Mouse (Mus musculus) gastrocnemius, postnatal 36 days (tissue): Measurements from ENCODE around the gene Tmem217. TPM values are rescaled to one million over a fixed set of nuclear protein-coding genes. Genes with fewer than 3 reads are reported as not detected.

Experiments
- DNase-seq, 2 experiments: peaks; one replicate each; pipeline ENCODE4 v3.0.0; 2022
- intact Hi-C: fragments of 180-260 bp; cut with DNase I; formaldehyde crosslinking; loops from one replicate; pipeline ENCODE4 v1.15.1; 2025
- long read RNA-seq, 2 experiments: library from polyadenylated mRNA; stranded (forward); transcript quantifications; one replicate each; pipeline ENCODE4 v2.0.0; 2021
- total RNA-seq, 2 experiments: library from RNA; stranded (reverse); gene quantifications; 2 replicates each; pipeline ENCODE4 v1.2.3; 2021

Gene Tmem217
- total RNA-seq = not detected
- long read RNA-seq, experiment 1 = 0 reads
- long read RNA-seq, experiment 2 = 0 reads

DNA sequence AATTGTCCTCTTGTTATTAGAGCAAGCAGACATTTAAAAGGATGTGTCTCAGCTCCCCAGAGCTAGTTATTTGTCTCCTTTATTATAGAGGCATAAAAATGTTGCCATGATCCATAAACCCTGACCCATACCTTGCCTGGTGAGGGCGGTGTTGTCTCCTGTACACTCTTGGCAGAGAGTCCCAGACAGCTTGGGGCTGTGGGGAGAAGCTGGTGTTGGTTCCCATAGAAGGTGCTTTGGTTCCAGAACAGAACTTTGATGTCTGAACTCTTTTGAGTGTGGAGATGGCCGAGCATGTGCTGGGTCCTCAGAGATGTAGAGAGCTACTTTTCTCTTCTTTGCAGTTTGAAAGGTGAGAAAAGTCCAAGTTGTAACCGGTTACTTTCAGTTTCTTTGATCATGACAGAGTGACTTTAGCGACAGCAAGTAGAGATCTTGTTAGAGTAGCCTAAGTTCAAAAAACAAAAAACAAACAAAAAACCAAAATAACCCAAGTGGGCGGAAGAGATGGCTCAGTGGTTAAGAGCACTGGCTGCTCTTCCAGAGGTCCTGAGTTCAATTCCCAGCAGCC lies at the start of gene Tmem217:
Gene Tmem217, minus strand, starts transcription at position 224 of the 571 bp plus-strand sequence.
- DNase-seq = no peak

DNA sequence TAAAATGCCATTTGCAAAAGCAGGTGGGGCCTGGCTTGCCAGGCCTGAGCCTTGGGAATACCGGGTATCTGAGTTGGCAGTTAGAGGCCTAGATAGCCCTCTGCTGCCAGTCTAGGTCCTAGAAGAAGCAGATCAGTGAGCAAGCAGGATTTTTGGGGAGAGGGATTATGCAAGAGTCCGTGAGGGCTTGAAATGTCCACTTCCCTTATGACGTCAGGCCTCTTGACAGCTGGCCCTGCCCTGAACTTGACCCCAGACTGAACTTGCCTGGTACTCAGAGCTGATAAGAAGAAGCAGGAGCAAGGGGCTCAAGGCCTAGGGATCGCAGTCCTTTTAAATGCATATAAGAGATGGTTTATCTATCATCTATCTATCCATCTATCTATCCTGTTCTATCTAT lies 49.2 kb upstream of the Tmem217 start:
- no peak for DNase-seq
- intact Hi-C loops = loop anchor here (5.0 kb wide), 1 partner anchor 171 kb away; no protein-coding TSS in a partner anchor

More for the DNA sequence above, at the start of gene Tmem217:
- intact Hi-C loops = no loop called here

GRCm38 (mm10) chr17:29599537-29599936 lies 47.4 kb upstream of the Tmem217 start:
- intact Hi-C loops = no loop called here
- DNase-seq = no peak

- intact Hi-C loops = no loop called here
- no peak for DNase-seq
These were observed 46.9 kb upstream of the Tmem217 start for GRCm38 (mm10) chr17:29599051-29599450.

DNA sequence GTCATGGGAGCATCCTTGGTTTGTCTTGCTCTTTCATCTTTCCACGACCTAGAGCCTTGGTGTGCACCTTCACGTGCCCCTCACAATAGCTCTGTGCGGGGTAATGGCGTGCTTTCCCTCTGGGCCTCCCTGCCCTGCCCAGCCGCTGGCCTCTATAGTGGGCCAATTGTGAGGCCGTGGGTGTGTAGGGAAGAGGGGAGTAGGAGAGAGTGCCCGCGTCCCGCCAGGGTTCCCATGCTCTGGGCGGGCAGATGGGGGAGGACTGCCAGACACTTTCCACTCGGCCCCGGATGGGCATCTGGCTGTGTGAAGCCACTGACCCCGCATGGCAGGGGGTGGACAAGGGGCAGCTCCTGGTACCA lies 44.6 kb upstream of the Tmem217 start:
- intact Hi-C loops = no loop called here
- no peak for DNase-seq

DNA sequence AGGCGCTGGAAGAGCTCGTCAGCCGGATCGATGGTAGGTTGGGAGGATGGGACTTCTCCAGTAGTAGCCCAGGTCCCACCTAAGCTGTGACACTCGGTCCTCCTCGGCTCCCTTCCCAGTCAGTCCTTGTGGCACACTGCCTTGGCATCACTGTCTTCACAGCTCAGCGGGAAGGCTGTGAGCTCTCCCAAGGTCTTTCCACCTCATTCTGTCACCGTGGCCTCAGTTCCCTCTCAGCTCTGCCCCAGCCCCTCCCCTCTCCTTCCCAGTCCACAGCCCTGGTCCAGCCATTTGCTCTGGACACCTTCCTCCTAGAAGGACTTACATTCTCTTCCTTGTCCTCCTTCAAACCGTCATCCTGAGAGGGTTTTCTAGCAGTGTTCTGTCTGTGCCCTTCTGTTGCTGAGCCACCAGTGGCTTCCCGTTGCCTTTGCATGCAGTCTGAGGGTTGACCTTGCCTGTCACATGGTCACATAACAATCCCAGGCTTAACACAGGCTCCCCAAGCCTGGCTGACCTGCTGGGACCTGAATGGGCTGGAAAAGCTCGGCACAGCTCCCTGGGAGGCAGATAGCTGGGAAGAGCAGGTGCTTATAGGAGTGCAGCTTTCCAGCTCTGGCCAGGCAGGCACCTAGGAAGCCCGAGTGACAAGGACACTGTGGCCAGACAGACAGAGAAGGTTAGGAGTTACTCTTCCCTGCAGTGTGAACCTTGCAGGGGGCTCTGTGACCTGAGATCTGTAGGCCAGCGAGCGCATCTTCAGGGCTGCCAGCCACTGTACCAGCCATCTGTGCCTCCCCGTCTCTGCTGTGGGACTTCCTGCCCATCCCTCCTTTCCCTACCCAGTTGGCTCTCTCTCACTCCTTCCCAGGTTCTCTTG lies 43.9 kb upstream of the Tmem217 start:
- DNase-seq = no peak
- intact Hi-C loops = no loop called here

DNA sequence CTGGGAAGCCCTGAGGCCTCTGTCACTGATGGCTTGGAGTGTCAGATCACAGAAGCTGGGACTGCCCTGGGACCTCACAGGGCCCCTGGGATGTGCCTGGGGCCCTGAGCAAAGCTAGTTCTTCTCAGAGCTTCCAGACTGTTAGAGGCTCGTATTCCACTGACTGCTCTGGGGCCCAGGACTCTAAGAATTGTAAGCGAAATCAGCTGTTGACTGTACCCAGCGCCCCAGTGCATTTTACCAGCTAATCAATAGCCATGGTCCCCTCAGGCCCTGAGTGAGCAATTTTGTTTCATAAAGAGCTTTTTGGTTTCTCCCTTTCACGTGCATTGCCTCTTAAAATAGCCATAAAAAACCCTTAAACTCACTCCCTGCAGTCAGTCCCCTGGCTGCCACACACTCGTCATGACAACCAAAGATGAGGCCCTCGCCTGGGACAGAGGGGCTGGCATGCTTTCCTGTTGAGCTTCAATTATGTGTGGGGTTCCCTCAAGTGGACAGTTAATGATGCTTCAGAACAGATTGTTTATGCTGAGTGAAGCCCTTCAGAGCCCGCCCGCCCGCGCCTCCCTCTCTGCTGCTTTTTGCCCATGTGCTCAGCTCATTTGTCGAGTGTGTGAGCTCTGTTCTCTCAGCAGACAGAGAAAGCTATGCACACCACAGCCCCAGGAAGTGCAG lies 37.2 kb upstream of the Tmem217 start:
- intact Hi-C loops = no loop called here
- DNase-seq = no peak

DNA sequence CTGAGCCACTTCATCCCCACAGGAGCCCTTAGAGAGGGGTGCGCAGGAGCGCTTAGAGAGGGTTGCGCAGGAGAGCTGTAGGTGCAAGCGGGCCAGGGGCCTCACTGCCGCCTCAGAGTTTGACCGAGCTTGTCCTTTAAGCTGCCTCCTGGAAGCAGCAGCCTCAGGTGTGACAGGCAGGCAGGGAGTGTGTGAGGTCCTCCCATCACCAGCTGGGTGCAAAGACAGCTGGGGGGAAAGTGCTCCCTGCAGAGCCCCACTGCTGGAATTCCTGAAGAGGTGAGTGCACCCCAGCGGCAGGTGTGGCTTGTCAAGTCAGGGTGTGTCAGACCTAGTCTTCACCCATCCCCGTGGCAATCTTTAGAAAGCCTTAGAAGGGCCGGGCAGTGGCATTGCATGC lies 34.7 kb upstream of the Tmem217 start:
- DNase-seq = no peak
- intact Hi-C loops = no loop called here

- intact Hi-C loops = no loop called here
- DNase-seq = no peak
These were observed 33.3 kb upstream of the Tmem217 start for GRCm38 (mm10) chr17:29585446-29585845.

DNA sequence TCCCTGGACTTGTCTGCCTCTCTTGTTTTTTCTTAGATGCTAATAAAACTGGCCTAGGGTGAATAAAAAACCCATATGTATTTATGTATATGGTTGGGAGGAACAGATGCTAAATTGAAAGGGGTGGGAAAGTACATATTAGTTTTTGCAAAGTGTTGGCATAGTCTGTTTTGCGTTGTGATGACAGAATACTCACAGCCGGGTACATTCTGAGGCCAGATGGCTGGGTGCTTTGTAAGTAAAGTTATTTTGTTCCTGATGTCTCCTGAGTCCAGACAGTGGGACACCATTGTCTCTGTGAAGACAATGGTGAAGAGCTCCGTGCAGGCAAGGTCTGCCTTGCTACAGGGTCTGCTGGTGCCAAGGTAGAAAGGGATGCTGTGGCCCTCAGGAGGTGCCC lies 32.6 kb upstream of the Tmem217 start:
- intact Hi-C loops = no loop called here
- DNase-seq = no peak

DNA sequence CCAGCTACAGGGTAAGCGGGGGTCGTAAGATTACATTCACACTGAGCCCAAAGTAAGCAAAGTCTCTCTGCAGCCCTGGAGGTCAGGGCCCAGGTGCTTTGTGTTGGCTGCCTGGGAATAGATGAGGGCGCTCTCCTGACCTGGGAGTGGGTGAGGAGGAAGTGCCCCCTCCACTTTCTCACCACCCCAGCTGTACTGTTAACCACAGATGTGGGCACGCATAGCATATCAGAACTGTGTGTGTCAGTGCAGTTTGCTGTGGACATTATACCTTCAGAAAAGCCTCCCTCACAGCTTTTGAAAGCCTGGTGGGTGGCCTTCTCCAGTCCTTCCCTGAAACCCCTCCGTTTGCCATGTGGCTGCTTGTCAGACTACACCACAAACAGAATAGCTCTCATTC lies 32.1 kb upstream of the Tmem217 start:
- no peak for DNase-seq
- intact Hi-C loops = no loop called here

- intact Hi-C loops = no loop called here
- no peak for DNase-seq
These were observed 31.4 kb upstream of the Tmem217 start for GRCm38 (mm10) chr17:29583569-29583968.

GRCm38 (mm10) chr17:29579579-29580126 lies 27.5 kb upstream of the Tmem217 start:
- intact Hi-C loops = no loop called here
- DNase-seq = no peak

- no peak for DNase-seq
- intact Hi-C loops = no loop called here
These were observed 17.6 kb upstream of the Tmem217 start for GRCm38 (mm10) chr17:29569831-29570230.

DNA sequence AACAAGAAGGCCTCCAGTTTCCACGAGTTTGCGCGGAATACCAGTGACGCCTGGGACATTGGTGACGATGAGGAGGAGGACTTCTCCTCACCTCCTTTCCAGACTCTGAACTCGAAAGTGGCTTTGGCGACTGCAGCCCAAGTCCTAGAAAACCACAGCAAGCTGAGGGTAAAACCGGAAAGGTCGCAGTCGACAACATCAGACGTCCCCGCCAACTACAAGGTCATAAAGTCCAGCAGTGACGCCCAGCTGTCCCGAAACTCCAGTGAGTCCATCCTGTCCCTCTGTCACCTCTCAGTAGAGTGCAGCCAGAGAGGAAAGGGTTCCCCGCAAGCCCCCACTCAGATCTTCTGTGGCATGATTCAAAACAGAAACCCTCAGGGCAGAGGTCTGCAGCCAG lies 16.2 kb upstream of the Tmem217 start:
- intact Hi-C loops = no loop called here
- no peak for DNase-seq

- intact Hi-C loops = no loop called here
- no peak for DNase-seq
These were observed 13.3 kb upstream of the Tmem217 start for GRCm38 (mm10) chr17:29565521-29565920.

- no peak for DNase-seq
- intact Hi-C loops = no loop called here
These were observed 6.3 kb upstream of the Tmem217 start for GRCm38 (mm10) chr17:29558476-29558875.

GRCm38 (mm10) chr17:29556893-29557292 lies 4.7 kb upstream of the Tmem217 start:
- DNase-seq = no peak
- intact Hi-C loops = no loop called here

DNA sequence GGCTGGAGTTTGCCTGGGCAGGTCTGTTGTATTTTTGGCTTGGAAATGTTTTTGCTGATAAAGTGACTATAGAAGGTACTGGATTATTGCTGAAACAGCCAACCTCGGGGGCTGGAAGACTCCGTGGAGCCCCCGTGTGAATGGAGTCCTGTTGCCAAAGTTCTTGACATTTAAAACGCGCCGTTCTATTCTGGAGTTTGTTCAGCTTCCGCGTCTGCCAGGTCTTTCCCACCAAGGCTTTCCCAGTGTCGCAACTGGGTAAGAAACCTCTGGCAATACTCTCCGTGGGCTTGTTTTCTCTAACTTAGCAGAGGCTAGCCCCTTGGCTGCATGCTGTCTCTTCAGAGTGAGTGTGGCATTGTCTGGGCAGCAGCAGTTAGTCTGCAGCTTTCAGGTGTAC lies 4.3 kb upstream of the Tmem217 start:
- intact Hi-C loops = no loop called here
- no peak for DNase-seq

DNA sequence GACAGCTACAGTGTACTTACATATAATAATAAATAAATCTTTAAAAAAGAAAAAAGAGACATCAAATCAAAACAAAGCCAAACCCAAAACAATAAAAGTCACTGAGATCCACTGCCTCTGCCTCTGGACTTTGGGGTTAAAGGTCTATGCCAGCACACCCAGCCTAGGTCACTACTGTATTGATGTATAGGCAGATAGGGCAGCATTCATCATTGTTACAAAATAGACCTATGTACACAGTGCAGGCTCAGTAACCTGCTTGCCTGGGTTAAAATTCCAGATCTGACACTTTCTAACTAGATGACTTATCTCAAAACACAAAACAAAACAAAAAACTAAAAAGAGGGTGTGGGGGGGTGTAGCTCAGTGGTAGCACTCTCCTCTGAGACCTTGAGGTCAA lies 2.0 kb upstream of the Tmem217 start:
- DNase-seq = no peak
- intact Hi-C loops = no loop called here

DNA sequence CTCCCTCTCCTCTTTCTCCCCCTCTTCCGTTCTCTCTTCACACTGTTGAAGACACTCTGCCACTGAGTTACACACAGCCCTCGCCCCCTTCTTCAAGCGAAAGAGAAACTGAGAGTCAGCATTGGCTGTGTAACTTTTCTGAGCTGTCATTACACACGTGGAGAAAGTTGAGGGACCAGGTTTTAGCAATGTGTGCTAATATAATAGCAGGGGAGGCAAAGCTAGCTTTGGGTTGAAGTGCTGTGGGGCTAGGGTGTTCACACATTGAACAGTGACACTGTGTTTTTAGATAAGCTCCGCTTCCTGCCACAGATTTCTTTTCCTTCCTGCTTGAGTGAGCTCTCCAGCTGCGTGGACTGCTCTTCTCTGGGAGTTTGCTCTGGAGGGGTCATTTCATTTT lies 1.2 kb downstream of the Tmem217 start:
- DNase-seq = no peak
- intact Hi-C loops = no loop called here
